12 mouse cellular contexts compared by ENCODE assay signal in genomic region chr4:82415817-82416216, GRCm38 (mm10).
DNase-seq lines count a peak whose midpoint lies in the region; ATAC-seq and TF ChIP-seq lines count a peak whose summit lies in the region.
"Had no signal": no experiment of that assay in that cellular context is flagged by ENCODE, and none has a peak within 500 bp of the region (broad histone marks: within the 10 kb centered on the region; RNA-seq: fewer than 3 reads in every experiment).

No protein-coding gene starts in this region.

- H3K4me2 ChIP-seq in heart, embryonic 11.5 days: no peak overlapping the region

- DNase-seq in left cerebral cortex, postnatal 4 days: peak; percentile 55
- no peak for DNase-seq in left cerebral cortex, postnatal 10 days (ENCODE audit: extremely low spot score in 1 of 2, low spot score in 2 of 2)
- peak; percentile 61 to 72 for DNase-seq in cerebellum, adult 2 months
- peak; percentile 53 for DNase-seq in lung, postnatal 36 days
- no peak for DNase-seq in adrenal gland, postnatal 10 days
- no peak for DNase-seq in frontal cortex, postnatal 10 days (ENCODE audit: low spot score in 2 of 2)
- DNase-seq: kidney, adult 2 months; liver; right cerebral cortex, postnatal 14 days had no signal

- no peak overlapping the region for H3K9ac ChIP-seq in heart, embryonic 11.5 days (ENCODE audit: low read depth, low read length)

- H3K27me3 ChIP-seq in cerebellum, adult 2 months (ENCODE audit: control insufficient read depth, insufficient read depth, low read length): no peaks in the 10 kb centered on the region
- H3K27me3 ChIP-seq in heart, embryonic 11.5 days (ENCODE audit: control insufficient read depth, insufficient read depth, low read length): no peaks in the 10 kb centered on the region

- no peak for TF ChIP-seq POLR2A in cerebellum, adult 2 months (IDR thresholded peaks at IDR 0.05; ENCODE audit: borderline replicate concordance, insufficient read depth, low read length)

- no peak overlapping the region for H3K27ac ChIP-seq in cerebellum, adult 2 months (ENCODE audit: insufficient read depth, low read length)
- peak overlapping the region; percentile 46 for H3K27ac ChIP-seq in heart, embryonic 11.5 days (ENCODE audit: low read depth, low read length)
- H3K27ac ChIP-seq: hindbrain, embryonic 10.5 days; midbrain, embryonic 10.5 days had no signal

- H3K9me3 ChIP-seq in heart, embryonic 11.5 days (replicated peaks; ENCODE audit: control insufficient read depth, low read length): no peaks in the 10 kb centered on the region
- H3K9me3 ChIP-seq: hindbrain, embryonic 10.5 days; midbrain, embryonic 10.5 days had no signal

- H3K4me1 ChIP-seq in cerebellum, adult 2 months (ENCODE audit: control insufficient read depth, insufficient read depth, low read length): peaks cover 29% of the 10 kb centered on the region
- peaks cover 39% of the 10 kb centered on the region for H3K4me1 ChIP-seq in heart, embryonic 11.5 days (ENCODE audit: control insufficient read depth, insufficient read depth, low read length)

- TF ChIP-seq CTCF in cerebellum, adult 2 months (IDR thresholded peaks at IDR 0.05; ENCODE audit: borderline replicate concordance, insufficient read depth, low read depth, low read length): no peak

- 18% methylated on average over 4 of the region's 4 CpGs for WGBS in cerebellum, adult 2 months
- WGBS in heart, embryonic 11.5 days (ENCODE audit: insufficient replicate concordance): 11% methylated on average over 4 of the region's 4 CpGs

- no peak overlapping the region for H3K4me3 ChIP-seq in cerebellum, adult 2 months (replicated peaks; ENCODE audit: insufficient read depth, low read depth, low read length)
- H3K4me3 ChIP-seq in heart, embryonic 11.5 days (ENCODE audit: low read depth, low read length): no peak overlapping the region
- H3K4me3 ChIP-seq: hindbrain, embryonic 10.5 days; midbrain, embryonic 10.5 days had no signal

- intact Hi-C loops in left cerebral cortex, postnatal 4 days (cut with DNase I): no loop called here
- intact Hi-C loops in left cerebral cortex, postnatal 10 days (cut with DNase I): no loop called here

- 0 out of 2 replicates have a peak, but pooled peaks have one; percentile 22 for ATAC-seq in heart, embryonic 11.5 days (replicated peaks; ENCODE audit: insufficient number of reproducible peaks, low FRiP score, low TSS enrichment)

- no peaks in the 10 kb centered on the region for H3K36me3 ChIP-seq in heart, embryonic 11.5 days (ENCODE audit: control insufficient read depth, insufficient read depth, low read length)
- H3K36me3 ChIP-seq: hindbrain, embryonic 10.5 days; midbrain, embryonic 10.5 days had no signal

Comparison
In these comparisons a context has a peak if more than half of its experiments do, and no peak if none do; other contexts are left out.
1. DNase-seq: peak in left cerebral cortex, postnatal 4 days (single experiment), cerebellum, adult 2 months (2 of 2) and lung, postnatal 36 days (single experiment); none in left cerebral cortex, postnatal 10 days (0 of 2), adrenal gland, postnatal 10 days (single experiment) and frontal cortex, postnatal 10 days (0 of 2).